Mouse (Mus musculus) NIH3T3 (cell line): ENCODE results near the gene Nxf1.

Experiments
- DNase-seq: peaks from one replicate; pipeline ENCODE4 v3.0.0-alpha.2; 2012; ENCODE audit warnings: low read depth

Gene Nxf1

GRCm38 (mm10) chr19:8819596-8820423 lies 62.9 kb downstream of the Nxf1 start, which contains the start of gene Hnrnpul2:
Gene Hnrnpul2, plus strand, starts transcription at chr19:8820010.
- DNase-seq: peak; percentile 100
